Mouse (Mus musculus) skeletal muscle tissue, adult 2 months (tissue): ENCODE results near the gene Zfp106.

ENCODE experiments used
- DNase-seq: peaks from one replicate; pipeline ENCODE4 v3.0.0-alpha.2; 2012; ENCODE audit warnings: low read depth, low spot score

Gene Zfp106

GRCm38 (mm10) chr2:120556868-120557267 lies 6.8 kb downstream of the Zfp106 start:
- no peak for DNase-seq

GRCm38 (mm10) chr2:120544732-120545131 lies 18.9 kb downstream of the Zfp106 start:
- DNase-seq: no peak

GRCm38 (mm10) chr2:120539778-120540208 lies 23.9 kb downstream of the Zfp106 start:
- peak; percentile 96 for DNase-seq

- DNase-seq: no peak
Measured at GRCm38 (mm10) chr2:120539333-120539732, 24.3 kb downstream of the Zfp106 start.

GRCm38 (mm10) chr2:120531223-120531622 lies 32.4 kb downstream of the Zfp106 start:
- peak; percentile 32 for DNase-seq

- no peak for DNase-seq
Measured at GRCm38 (mm10) chr2:120529531-120529930, 34.1 kb downstream of the Zfp106 start.

- no peak for DNase-seq
Measured at GRCm38 (mm10) chr2:120526771-120527170, 36.9 kb downstream of the Zfp106 start.

GRCm38 (mm10) chr2:120518547-120519210 lies 45.0 kb downstream of the Zfp106 start:
- DNase-seq: peak; percentile 42

- DNase-seq: no peak
Measured at GRCm38 (mm10) chr2:120514181-120514580, 49.5 kb downstream of the Zfp106 start.

- no peak for DNase-seq
Measured at GRCm38 (mm10) chr2:120503992-120504391, 59.7 kb downstream of the Zfp106 start.

GRCm38 (mm10) chr2:120503094-120503493 lies 60.5 kb downstream of the Zfp106 start:
- no peak for DNase-seq

- no peak for DNase-seq
Measured at GRCm38 (mm10) chr2:120502605-120502990, 61.0 kb downstream of the Zfp106 start.

- no peak for DNase-seq
Measured at GRCm38 (mm10) chr2:120501931-120502604, 61.6 kb downstream of the Zfp106 start.

GRCm38 (mm10) chr2:120501136-120501918 lies 62.3 kb downstream of the Zfp106 start:
- DNase-seq: no peak

- no peak for DNase-seq
Measured at GRCm38 (mm10) chr2:120499971-120500471, 63.6 kb downstream of the Zfp106 start.

- DNase-seq: no peak
Measured at GRCm38 (mm10) chr2:120496511-120496910, 67.1 kb downstream of the Zfp106 start.

- no peak for DNase-seq
Measured at GRCm38 (mm10) chr2:120493254-120493653, 70.4 kb downstream of the Zfp106 start.

- DNase-seq: no peak
Measured at GRCm38 (mm10) chr2:120484241-120484640, 79.4 kb downstream of the Zfp106 start.

- peak; percentile 72 for DNase-seq
Measured at GRCm38 (mm10) chr2:120482506-120483389, 80.9 kb downstream of the Zfp106 start.

GRCm38 (mm10) chr2:120481921-120482320 lies 81.7 kb downstream of the Zfp106 start:
- DNase-seq: no peak

GRCm38 (mm10) chr2:120478600-120478999 lies 85.0 kb downstream of the Zfp106 start:
- DNase-seq: peak; percentile 48
